Mouse (Mus musculus) midbrain, embryonic 16.5 days (tissue): Measurements from ENCODE around the gene Nox3. TPM values are rescaled to one million over a fixed set of nuclear protein-coding genes. Genes with fewer than 3 reads are reported as not detected.

Experiments
- ATAC-seq: fragments of 200-750 bp; cut with Nextera tagmentation; 2 replicates; pipeline ENCODE4 v1.8.0; 2017; ENCODE audit warnings: moderate TSS enrichment
- H3K27ac ChIP-seq: fragments of 300-500 bp; sonication (generic); 2 replicates; pipeline ENCODE4 v1.5.1; 2014; ENCODE audit warnings: mild to moderate bottlenecking, low read length, mixed read lengths
- H3K27me3 ChIP-seq: fragments of 300-500 bp; sonication (generic); 2 replicates; pipeline ENCODE4 v1.6.1; 2014; ENCODE audit warnings: low read depth, low read length, mixed read lengths; ENCODE audit not compliant: control insufficient read depth, insufficient read depth
- H3K36me3 ChIP-seq: fragments of 300-500 bp; sonication (generic); 2 replicates; pipeline ENCODE4 v1.6.1; 2014; ENCODE audit warnings: mild to moderate bottlenecking, low read length, moderate library complexity, mixed read lengths; ENCODE audit not compliant: control insufficient read depth, insufficient read depth
- H3K4me1 ChIP-seq: fragments of 300-500 bp; sonication (generic); 2 replicates; pipeline ENCODE4 v1.6.1; 2014; ENCODE audit warnings: mild to moderate bottlenecking, low read length, mixed read lengths; ENCODE audit not compliant: control insufficient read depth, insufficient read depth
- H3K4me2 ChIP-seq: fragments of 300-500 bp; sonication (generic); 2 replicates; pipeline ENCODE4 v1.6.1; 2014; ENCODE audit warnings: mild to moderate bottlenecking, low read length, mixed read lengths
- H3K4me3 ChIP-seq: fragments of 300-500 bp; sonication (generic); 2 replicates; pipeline ENCODE4 v1.5.1; 2014; ENCODE audit warnings: low read depth, mild to moderate bottlenecking, low read length, moderate library complexity, mixed read lengths
- H3K9ac ChIP-seq: fragments of 300-500 bp; sonication (generic); 2 replicates; pipeline ENCODE4 v1.6.1; 2014; ENCODE audit warnings: low read depth, low read length, mixed read lengths
- H3K9me3 ChIP-seq: fragments of 300-500 bp; sonication (generic); replicated peaks from 2 replicates; pipeline ENCODE4 v1.6.1; 2014; ENCODE audit warnings: mild to moderate bottlenecking, low read length, mixed read lengths; ENCODE audit not compliant: control insufficient read depth, poor library complexity, severe bottlenecking
- WGBS: fragments of 180-500 bp; shearing (Covaris S2); extraction: QIAGEN DNeasy Blood & Tissue Kit; methylation state at CpG from one replicate; pipeline ENCODE4 v1.1.7; 2014; 5-methylcytosine and 5-hydroxymethylcytosine counted together
- polyA plus RNA-seq: library from polyadenylated mRNA; unstranded; fragments of >200 nt; fragmentation: Nextera tagmentation; extraction: Ambion mirVana; gene quantifications from 2 replicates; pipeline ENCODE4 v1.2.1, GENCODE M21; 2015

Gene Nox3
- not detected in 2 replicates for polyA plus RNA-seq

DNA sequence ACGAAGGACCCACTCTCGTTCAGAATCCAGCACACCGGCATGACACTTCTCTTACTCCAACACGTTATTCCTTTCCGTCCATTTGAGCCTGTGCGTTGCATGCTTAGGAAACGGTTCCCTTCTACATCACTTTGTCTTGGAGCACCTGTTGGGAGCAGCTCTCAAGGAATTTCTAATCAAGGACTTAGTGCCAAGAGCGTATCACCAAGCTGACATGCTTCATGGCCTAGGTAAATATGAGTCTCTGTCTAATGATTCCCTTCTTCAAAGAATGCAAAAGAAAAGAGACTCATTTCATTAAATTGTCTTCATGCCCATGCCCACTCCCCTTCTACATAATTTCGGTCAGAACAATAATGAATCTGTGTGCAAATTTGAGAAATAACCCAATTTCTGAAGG, at the start of gene Nox3:
TSS of gene Nox3 (minus strand) at position 101 of the 400 bp plus-strand sequence.
- 92% methylated on average over 9 of the region's 9 CpGs for WGBS
- no peak within 1 kb of the TSS for H3K27ac ChIP-seq
- no peak within 1 kb of the TSS for H3K4me3 ChIP-seq
- no peaks in the 10 kb centered on the region for H3K27me3 ChIP-seq
- H3K36me3 ChIP-seq: no peaks in the 10 kb centered on the region
- no peaks in the 10 kb centered on the region for H3K9me3 ChIP-seq
- no peak within 1 kb of the TSS for H3K4me2 ChIP-seq
- H3K4me1 ChIP-seq: no peaks in the 10 kb centered on the region
- H3K9ac ChIP-seq: no peak within 1 kb of the TSS
- ATAC-seq: no peak

DNA sequence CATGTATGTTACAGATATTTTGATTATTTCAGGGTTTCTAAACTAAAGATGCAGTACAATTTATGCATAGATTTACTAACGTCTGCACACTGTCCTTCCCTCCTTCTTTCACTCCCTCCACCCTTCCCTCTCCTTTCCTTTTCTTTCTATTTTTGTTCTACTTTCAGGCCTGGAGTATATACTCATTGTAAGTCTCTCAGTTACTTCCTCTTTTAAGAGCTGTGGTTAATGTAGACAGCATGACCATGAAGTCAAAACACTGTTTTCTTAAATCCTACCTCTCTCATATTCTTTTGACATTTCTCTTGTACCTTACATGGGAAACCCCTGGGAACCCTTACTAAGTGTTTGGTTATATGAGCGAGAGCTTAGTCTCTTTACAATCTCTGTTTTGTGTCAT, 48.3 kb upstream of the Nox3 start:
- H3K4me2 ChIP-seq: no peak overlapping the region
- no peaks in the 10 kb centered on the region for H3K9me3 ChIP-seq
- no peaks in the 10 kb centered on the region for H3K27me3 ChIP-seq
- no peaks in the 10 kb centered on the region for H3K4me1 ChIP-seq
- H3K9ac ChIP-seq: no peak overlapping the region
- H3K27ac ChIP-seq: no peak overlapping the region
- no peak for ATAC-seq
- 84% methylated on average over 2 of the region's 2 CpGs for WGBS
- no peak overlapping the region for H3K4me3 ChIP-seq
- no peaks in the 10 kb centered on the region for H3K36me3 ChIP-seq

DNA sequence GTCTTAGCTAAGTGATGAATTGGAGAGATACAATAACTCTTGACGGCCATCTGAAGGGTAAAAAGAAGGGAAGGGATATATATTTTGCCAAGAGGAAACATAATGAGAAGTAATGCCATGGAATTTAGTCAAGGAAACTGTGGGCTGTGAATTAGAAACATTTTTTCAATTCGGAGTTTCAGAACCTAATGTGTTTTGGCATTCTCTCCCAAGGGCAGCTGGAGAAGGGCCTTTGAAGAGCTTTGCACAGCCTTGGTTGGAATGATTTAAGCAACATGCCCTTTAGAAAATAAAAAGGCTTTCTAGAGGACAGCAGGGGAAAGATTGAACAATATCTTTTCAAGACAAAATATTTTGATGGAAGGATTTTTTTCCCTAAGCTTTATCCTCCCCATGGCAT, 40.9 kb upstream of the Nox3 start:
- no peak overlapping the region for H3K27ac ChIP-seq
- no peaks in the 10 kb centered on the region for H3K36me3 ChIP-seq
- H3K4me3 ChIP-seq: no peak overlapping the region
- no peak overlapping the region for H3K9ac ChIP-seq
- H3K4me2 ChIP-seq: no peak overlapping the region
- peaks cover 3% of the 10 kb centered on the region; the same call in 1 of the 2 replicates for H3K4me1 ChIP-seq
- H3K9me3 ChIP-seq: no peaks in the 10 kb centered on the region
- H3K27me3 ChIP-seq: no peaks in the 10 kb centered on the region
- WGBS: 71% methylated on average over 2 of the region's 2 CpGs
- ATAC-seq: no peak

DNA sequence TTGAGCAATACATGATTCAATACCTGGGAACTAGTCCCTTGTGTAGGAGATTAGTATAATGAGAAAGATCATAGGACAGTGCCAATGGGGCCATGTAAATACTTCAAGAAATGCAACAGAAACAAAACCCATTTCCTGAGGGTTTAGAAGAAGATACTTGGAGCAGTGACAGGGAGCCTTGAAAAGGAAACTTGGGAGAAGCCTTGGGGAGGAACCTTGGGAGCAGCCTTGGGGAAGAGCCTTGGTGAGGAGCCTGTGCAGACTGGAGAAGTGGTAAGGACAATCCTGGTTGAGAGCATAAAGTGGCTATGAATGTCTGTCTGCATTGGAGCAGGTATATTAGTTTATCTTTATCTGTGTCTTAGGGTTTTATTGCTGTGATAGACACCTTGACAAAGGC, 38.2 kb upstream of the Nox3 start:
- Histone ChIP-seq H3K27ac (no peak overlapping the region), H3K9me3 (no peaks in the 10 kb centered on the region), H3K4me1 (peaks cover 3% of the 10 kb centered on the region; the same call in 1 of the 2 replicates), H3K4me2 (no peak overlapping the region), H3K27me3 (no peaks in the 10 kb centered on the region), H3K4me3 (no peak overlapping the region), H3K9ac (no peak overlapping the region), H3K36me3 (no peaks in the 10 kb centered on the region)
- no peak for ATAC-seq

DNA sequence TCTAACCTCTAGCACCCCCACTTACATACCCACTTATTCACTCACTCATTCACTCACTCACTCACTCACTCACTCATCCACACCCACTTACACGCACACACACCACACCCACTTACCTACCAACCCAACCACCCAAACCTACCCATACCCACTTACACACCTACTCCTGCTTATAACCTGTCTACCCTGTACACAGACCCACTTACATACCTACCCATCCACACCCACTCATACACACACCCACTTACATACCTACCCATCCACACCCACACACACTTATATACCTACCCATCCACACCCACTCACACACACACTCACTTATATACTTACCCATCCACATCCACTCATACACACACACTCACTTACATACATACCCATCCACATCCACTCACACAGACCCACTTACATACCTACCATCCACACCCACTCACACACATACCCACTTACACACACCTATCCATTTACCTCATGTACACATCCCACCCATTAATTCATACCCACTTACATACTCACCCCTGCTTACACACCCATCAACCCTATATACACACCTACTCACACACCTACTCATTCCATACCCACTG, 9.4 kb upstream of the Nox3 start:
- Histone ChIP-seq H3K36me3 (no peaks in the 10 kb centered on the region), H3K9ac (no peak overlapping the region), H3K9me3 (no peaks in the 10 kb centered on the region), H3K4me3 (no peak overlapping the region), H3K27me3 (no peaks in the 10 kb centered on the region), H3K4me2 (no peak overlapping the region), H3K4me1 (no peaks in the 10 kb centered on the region), H3K27ac (no peak overlapping the region)
- WGBS: 100% methylated on average over 1 of the region's 1 CpGs
- ATAC-seq: no peak

DNA sequence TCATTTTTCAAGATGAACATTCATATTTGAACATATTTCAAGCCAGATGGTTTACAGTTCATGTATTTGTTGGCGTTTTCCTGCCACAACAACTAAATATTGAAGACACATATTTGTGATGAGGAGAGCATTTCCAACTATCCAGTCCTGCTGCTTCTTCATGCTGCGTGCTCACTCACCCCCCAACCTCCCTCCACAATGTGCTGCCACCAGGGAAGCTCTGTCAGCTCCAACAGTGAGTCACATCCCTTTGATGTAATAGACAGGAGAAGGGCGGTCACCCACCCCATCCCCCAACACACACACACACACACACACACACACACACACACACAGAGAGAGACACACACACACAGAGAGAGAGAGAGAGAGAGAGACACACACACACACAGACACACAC, 6.3 kb upstream of the Nox3 start:
- Histone ChIP-seq H3K9me3 (no peaks in the 10 kb centered on the region), H3K9ac (no peak overlapping the region), H3K36me3 (no peaks in the 10 kb centered on the region), H3K4me2 (no peak overlapping the region), H3K4me3 (no peak overlapping the region), H3K27me3 (no peaks in the 10 kb centered on the region), H3K27ac (no peak overlapping the region), H3K4me1 (no peaks in the 10 kb centered on the region)
- 61% methylated on average over 3 of the region's 3 CpGs for WGBS
- ATAC-seq: no peak

DNA sequence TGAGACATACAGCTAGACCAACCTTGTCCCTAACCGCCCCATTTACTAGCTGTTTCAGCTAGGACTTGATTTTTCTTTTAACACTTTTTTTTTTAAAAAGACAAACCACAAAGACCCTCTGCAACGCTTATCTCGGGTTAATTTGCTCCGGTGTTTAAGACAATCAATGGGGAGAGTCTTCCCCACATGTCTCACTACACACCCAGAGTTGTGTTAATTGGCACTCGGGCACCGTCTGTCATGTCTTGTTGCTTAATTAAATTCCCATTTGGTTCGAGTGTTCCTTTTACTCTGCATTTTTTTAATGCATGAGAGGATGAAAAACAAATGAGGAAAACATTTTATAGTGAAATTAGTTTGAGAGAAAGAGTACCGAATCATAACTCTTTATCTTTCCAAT, 3.2 kb downstream of the Nox3 start:
- no peaks in the 10 kb centered on the region for H3K27me3 ChIP-seq
- 57% methylated on average over 8 of the region's 8 CpGs for WGBS
- H3K4me3 ChIP-seq: no peak overlapping the region
- H3K4me2 ChIP-seq: no peak overlapping the region
- ATAC-seq: no peak
- peaks cover 4% of the 10 kb centered on the region for H3K4me1 ChIP-seq
- no peak overlapping the region for H3K27ac ChIP-seq
- no peak overlapping the region for H3K9ac ChIP-seq
- no peaks in the 10 kb centered on the region for H3K36me3 ChIP-seq
- no peaks in the 10 kb centered on the region for H3K9me3 ChIP-seq

DNA sequence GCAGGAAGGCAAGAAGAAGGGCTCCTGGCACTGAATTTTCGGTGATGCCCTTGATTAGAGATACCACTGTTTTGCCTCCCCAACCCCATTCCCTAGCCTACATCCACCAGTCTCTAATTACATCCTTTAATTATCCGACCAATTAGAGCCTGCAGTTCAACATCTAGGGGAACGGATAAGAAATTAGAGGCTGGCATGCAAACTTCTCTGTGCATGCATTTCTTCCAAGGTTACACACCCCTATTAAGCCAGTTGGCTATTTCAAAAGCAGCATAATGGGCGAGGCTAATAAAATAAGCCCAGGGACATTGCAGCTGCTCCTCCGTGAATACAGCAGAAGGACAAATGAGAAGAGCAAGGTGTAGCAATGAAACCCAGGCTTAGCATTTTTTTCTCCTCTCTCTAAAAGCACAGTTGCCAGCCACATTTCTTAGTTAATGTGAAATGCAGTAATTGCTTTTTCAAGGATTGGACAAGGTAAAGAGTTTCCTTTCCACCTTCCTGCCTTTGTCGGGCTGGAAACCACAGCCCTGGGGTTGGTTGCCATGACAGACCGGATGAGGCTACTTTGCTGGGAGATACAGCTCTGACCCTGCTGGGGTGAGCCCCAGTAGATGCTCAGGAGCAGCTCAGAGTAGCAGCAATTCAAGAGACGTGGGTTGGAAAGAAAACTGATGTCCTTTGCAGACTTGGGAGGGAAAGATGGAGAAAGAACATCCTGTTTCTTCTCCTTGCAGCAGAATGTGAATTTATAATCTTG, 5.4 kb downstream of the Nox3 start:
- peak overlapping the region; percentile 56; the same call in 1 of the 2 replicates for H3K27ac ChIP-seq
- no peaks in the 10 kb centered on the region for H3K9me3 ChIP-seq
- peaks cover 4% of the 10 kb centered on the region for H3K4me1 ChIP-seq
- H3K4me2 ChIP-seq: no peak overlapping the region
- no peak overlapping the region for H3K4me3 ChIP-seq
- H3K9ac ChIP-seq: no peak overlapping the region
- no peaks in the 10 kb centered on the region for H3K36me3 ChIP-seq
- 48% methylated on average over 8 of the region's 8 CpGs for WGBS
- no peaks in the 10 kb centered on the region for H3K27me3 ChIP-seq
- no peak for ATAC-seq

DNA sequence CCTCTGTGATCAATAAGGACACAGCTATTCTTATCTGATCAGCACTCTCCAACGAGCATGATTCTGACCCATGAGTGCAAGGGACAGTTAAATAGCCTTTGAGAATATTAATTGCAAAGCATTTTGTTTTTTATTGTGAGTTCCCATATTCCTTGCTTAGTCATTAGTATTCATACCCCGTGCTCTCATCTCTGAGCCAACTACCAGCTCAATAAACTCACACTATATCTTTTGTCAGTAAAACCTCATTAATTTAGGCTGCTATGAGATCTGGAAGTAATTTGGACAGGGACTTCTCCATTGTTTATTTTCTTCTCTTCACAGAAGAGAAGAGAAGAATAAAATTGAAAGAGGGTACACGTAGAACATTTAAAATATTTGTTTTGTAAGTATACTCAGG, 12.4 kb downstream of the Nox3 start:
- no peak overlapping the region for H3K27ac ChIP-seq
- H3K9me3 ChIP-seq: no peaks in the 10 kb centered on the region; the same call in 1 of the 2 replicates
- no peak overlapping the region for H3K4me2 ChIP-seq
- 41% methylated on average over 3 of the region's 3 CpGs for WGBS
- H3K4me3 ChIP-seq: no peak overlapping the region
- H3K36me3 ChIP-seq: no peaks in the 10 kb centered on the region
- no peaks in the 10 kb centered on the region for H3K27me3 ChIP-seq
- no peaks in the 10 kb centered on the region for H3K4me1 ChIP-seq
- no peak for ATAC-seq
- no peak overlapping the region for H3K9ac ChIP-seq
